Comparison of ENCODE assay signal across 8 mouse cellular contexts in genomic region chr2:26208126-26208789, GRCm38 (mm10). TPM values are rescaled to one million over a fixed set of nuclear protein-coding genes. Genes with fewer than 3 reads are reported as not detected.
DNase-seq lines count a peak whose midpoint lies in the region; ATAC-seq lines count a peak whose summit lies in the region.

TSS of gene Lhx3 (minus strand) at chr2:26208289.

- H3K4me3 ChIP-seq in heart, embryonic 11.5 days (ENCODE audit: low read depth, low read length): no peak within 1 kb of the TSS
- no peak within 1 kb of the TSS for H3K4me3 ChIP-seq in liver, embryonic 11.5 days (ENCODE audit: low read depth, low read length)

- no peak within 1 kb of the TSS for H3K27ac ChIP-seq in heart, embryonic 11.5 days (ENCODE audit: low read depth, low read length)
- H3K27ac ChIP-seq in liver, embryonic 11.5 days (ENCODE audit: low read depth, low read length): no peak within 1 kb of the TSS

- H3K9me3 ChIP-seq in heart, embryonic 11.5 days (replicated peaks; ENCODE audit: control insufficient read depth, low read length): no peaks in the 10 kb centered on the region
- H3K9me3 ChIP-seq in liver, embryonic 11.5 days (ENCODE audit: control insufficient read depth, low read length): no peaks in the 10 kb centered on the region

- peak; percentile 52 to 69 for DNase-seq in cerebellum, postnatal 4 days (ENCODE audit: low spot score in 2 of 2)
- DNase-seq in cerebellum, postnatal 36 days: no peak
- DNase-seq in embryo, embryonic 11.5 days (ENCODE audit: low read depth, low spot score): peak; percentile 86
- DNase-seq in kidney, adult 8-10 months: peak; percentile 77 to 88
- peak; percentile 94 for DNase-seq in liver, embryonic 11.5 days (ENCODE audit: low spot score)
- peak; percentile 93 for DNase-seq in neural tube, embryonic 10.5 days (ENCODE audit: extremely low spot score, low spot score)
- DNase-seq in thymus, postnatal 0 days (ENCODE audit: low spot score): peak; percentile 74

- H3K36me3 ChIP-seq in heart, embryonic 11.5 days (ENCODE audit: control insufficient read depth, insufficient read depth, low read length): peaks cover 11% of the 10 kb centered on the region
- H3K36me3 ChIP-seq in liver, embryonic 11.5 days (ENCODE audit: control insufficient read depth, insufficient read depth, low read length): peaks cover 17% of the 10 kb centered on the region

- H3K4me2 ChIP-seq in heart, embryonic 11.5 days: no peak within 1 kb of the TSS
- no peak within 1 kb of the TSS for H3K4me2 ChIP-seq in liver, embryonic 11.5 days

- H3K4me1 ChIP-seq in heart, embryonic 11.5 days (ENCODE audit: control insufficient read depth, insufficient read depth, low read length): peaks cover 3% of the 10 kb centered on the region; the same call in 1 of the 2 replicates
- no peaks in the 10 kb centered on the region; the same call in 1 of the 2 replicates for H3K4me1 ChIP-seq in liver, embryonic 11.5 days (replicated peaks; ENCODE audit: control insufficient read depth, insufficient read depth, low read length)

- WGBS in heart, embryonic 11.5 days (ENCODE audit: insufficient replicate concordance): 4% methylated on average over 19 of the region's 19 CpGs
- WGBS in liver, embryonic 11.5 days: 6% methylated on average over 19 of the region's 19 CpGs

- ATAC-seq in heart, embryonic 11.5 days (replicated peaks; ENCODE audit: insufficient number of reproducible peaks, low FRiP score, low TSS enrichment): peak; percentile 74; the same call in 1 of the 2 replicates
- ATAC-seq in liver, embryonic 11.5 days (replicated peaks; ENCODE audit: low FRiP score): peak; percentile 88

- peaks cover 50% of the 10 kb centered on the region for H3K27me3 ChIP-seq in heart, embryonic 11.5 days (ENCODE audit: control insufficient read depth, insufficient read depth, low read length)
- H3K27me3 ChIP-seq in liver, embryonic 11.5 days (replicated peaks; ENCODE audit: control insufficient read depth, insufficient read depth, low read length): peaks cover 48% of the 10 kb centered on the region

- no peak within 1 kb of the TSS for H3K9ac ChIP-seq in heart, embryonic 11.5 days (ENCODE audit: low read depth, low read length)
- no peak within 1 kb of the TSS for H3K9ac ChIP-seq in liver, embryonic 11.5 days (ENCODE audit: low read depth, low read length)

RNA-seq across cellular contexts. Expression of gene Lhx3, which starts in this region (rescaled TPM):
- polyA plus RNA-seq in heart, embryonic 11.5 days (2014; fragmentation: Nextera tagmentation; extraction: Ambion mirVana): 0.59 and 0.63 TPM in 2 replicates
- 0.09 TPM in 1 of 2 replicates, not detected in the other for polyA plus RNA-seq in liver, embryonic 11.5 days (2014; fragmentation: Nextera tagmentation; extraction: Ambion mirVana)
- polyA plus RNA-seq in thymus, postnatal 0 days (2015; fragmentation: Nextera tagmentation; extraction: Ambion mirVana): 0.17 and 0.22 TPM in 2 replicates

Comparison
In these comparisons a context has a peak if more than half of its experiments do, and no peak if none do; other contexts are left out.
1. DNase-seq: peak in cerebellum, postnatal 4 days (2 of 2), embryo, embryonic 11.5 days (single experiment), kidney, adult 8-10 months (2 of 2) and neural tube, embryonic 10.5 days (single experiment); none in cerebellum, postnatal 36 days (0 of 2).
2. Peak in ATAC-seq in heart, embryonic 11.5 days; RNA of the gene not detected or under 1 TPM.
3. Peak in DNase-seq and ATAC-seq in liver, embryonic 11.5 days; RNA of the gene not detected or under 1 TPM.
4. Peak in DNase-seq in thymus, postnatal 0 days; RNA of the gene not detected or under 1 TPM.